Mouse (Mus musculus) 3134 (cell line): ENCODE results near the gene Brcc3.

Experiments used
- DNase-seq: peaks from one replicate; pipeline ENCODE4 v3.0.0-alpha.2; 2011; ENCODE audit warnings: low spot score; ENCODE audit not compliant: insufficient read length; ENCODE audit errors: extremely low read depth

Gene Brcc3

DNA sequence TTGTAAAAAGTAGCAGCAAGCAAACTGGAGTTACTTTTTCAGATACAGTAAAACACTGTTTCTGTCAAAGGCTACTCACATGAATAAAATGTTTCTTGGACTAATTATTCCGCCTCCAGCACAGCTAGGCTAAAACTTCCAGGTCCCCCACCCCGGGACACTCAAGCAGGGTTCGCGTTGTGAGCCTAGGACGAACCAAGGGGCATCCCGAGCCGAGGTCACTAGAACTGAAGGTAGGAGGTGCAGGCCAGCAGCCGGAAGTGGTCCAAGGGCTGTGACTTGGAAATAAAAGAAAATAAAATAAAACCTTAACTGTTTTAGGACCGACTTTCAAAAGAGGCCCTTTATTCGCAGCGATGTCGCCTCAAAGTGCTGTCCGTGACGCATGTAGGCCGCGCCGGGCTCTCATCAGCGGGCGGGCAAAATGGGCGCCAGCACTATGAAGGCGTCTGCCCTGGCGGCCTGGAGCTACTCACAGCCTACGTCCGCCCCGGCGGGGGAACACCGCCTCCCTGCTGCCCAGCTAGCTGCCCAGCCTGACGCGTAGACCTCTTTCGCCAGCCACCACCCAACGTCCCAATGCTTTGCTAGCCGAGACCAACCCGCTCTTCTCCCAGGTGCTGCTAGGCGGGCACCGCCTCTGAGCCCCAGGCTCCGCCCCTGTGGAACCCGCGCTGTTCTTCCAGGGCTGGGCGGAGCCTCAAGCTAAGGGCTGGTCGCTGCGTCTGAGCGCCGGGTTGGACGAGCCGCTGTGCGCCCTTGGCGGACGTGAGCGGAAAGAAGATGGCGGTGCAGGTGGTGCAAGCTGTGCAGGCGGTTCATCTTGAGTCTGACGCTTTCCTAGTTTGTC, at the start of gene Brcc3, which contains the start of the genes Cmc4 and Mtcp1:
Brcc3 (plus strand) TSS at position 693 of the 850 bp plus-strand sequence.
Cmc4 (minus strand) TSS at position 649 of the 850 bp plus-strand sequence.
Mtcp1 (minus strand) TSS at position 653 of the 850 bp plus-strand sequence.
- DNase-seq = peak; percentile 97

DNA sequence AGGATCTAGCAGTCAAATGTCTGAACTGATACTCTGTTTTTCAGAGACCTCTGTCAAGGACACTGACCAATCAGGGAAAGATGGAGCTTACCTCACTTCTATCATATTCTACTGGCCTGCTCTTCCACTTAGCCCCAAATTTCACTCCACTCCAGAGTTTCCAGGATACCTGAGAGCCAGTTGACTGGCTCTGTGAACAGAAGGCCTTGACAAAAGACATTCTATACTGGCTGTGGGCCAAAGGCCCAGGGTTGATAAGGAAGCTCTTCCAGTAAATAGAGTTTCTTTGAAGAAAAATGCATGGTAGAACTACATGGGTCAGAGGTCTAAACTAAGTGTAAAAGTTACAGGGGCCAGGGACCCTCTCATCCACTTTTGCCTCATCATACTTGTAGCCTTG, 46.2 kb upstream of the Brcc3 start:
- DNase-seq = no peak

DNA sequence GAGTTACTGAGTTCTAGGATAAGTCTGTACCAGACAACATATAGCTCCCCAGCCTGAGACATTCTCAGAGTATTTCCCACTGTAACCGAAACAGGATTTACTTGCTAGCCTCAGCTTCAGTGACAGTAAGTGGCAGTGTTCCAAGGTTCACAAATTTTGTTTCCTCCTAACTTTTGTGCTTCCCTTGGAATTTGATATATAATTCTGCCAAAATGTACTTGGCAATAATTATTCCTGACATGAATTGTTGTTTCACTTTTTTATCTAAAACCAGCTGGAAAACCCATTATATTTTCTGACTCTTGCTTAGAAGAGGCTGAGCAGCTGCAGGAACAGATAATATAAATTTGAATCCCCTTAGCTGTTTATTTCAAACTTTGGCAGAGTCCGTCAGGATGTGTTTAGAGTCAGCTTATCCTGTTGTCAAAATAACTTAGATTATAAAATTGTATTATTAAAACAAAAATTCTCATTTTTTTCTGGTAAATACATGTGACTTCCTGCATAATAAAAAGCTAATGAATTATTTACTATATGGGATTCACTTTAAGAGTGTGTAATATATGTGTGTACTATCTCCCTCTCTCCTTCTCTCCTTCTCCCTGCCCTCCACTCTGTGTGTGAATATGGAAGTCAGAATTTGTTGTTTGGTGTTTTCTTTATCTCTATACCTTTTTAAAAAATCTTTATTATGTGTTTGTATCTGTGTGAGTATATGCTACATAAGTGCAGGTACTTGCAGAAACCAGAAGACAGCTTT, 43.6 kb upstream of the Brcc3 start:
- DNase-seq = no peak

DNA sequence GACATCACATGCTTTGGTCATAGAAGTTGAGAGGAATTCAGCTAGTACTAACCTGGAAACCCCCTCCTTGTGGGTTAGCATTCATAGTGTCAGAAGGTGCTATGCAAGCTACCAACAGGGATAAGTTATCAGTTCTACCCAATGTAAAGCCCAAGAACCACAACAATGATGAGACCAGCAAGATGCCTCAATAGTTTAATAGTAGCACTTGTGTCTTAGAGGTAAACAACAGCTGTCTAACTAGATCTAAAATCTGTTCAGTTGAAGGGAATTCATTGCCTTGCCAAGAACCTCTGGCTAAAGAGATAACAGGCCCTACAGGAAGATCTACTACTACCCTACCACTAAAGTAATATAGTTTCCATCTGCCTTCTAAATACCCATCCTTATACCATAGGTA, 39.6 kb upstream of the Brcc3 start:
- no peak for DNase-seq

DNA sequence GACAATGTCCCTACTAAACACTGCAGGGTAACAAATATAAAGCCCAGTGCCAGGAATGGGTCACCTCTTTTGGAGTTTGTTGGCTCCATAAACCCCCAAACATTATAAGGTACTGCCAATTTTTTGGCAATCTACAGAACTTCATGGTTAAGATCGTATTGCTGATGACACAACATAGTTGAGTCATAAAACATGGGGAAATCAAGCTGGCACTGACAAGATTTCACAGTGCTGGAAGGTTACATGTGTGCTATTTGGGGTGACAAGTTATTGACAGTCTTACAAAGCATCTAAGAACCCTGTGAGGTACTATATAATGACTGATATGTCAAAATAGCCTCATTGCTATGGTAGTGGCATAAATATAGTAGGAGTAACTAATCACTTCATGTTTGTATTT, 35.3 kb upstream of the Brcc3 start:
- peak; percentile 3 for DNase-seq

DNA sequence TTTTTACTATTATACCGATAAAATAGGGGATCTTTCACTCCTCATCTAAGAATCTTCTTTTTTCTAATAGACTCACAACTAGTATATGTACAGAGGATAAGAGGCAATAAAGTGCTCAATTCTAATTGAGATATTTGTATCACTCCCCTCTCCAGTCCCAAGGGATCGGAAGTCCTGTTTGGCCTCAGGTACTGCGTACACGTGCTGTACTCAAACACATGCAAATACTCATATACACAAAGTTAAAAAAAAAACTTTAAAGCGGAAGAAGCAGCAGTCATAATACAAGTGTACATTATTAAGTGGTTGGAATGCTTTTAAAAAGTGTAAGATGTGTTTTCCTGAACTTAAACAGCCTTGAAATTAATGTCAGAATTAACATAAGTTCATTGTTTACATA, 34.7 kb upstream of the Brcc3 start:
- no peak for DNase-seq

DNA sequence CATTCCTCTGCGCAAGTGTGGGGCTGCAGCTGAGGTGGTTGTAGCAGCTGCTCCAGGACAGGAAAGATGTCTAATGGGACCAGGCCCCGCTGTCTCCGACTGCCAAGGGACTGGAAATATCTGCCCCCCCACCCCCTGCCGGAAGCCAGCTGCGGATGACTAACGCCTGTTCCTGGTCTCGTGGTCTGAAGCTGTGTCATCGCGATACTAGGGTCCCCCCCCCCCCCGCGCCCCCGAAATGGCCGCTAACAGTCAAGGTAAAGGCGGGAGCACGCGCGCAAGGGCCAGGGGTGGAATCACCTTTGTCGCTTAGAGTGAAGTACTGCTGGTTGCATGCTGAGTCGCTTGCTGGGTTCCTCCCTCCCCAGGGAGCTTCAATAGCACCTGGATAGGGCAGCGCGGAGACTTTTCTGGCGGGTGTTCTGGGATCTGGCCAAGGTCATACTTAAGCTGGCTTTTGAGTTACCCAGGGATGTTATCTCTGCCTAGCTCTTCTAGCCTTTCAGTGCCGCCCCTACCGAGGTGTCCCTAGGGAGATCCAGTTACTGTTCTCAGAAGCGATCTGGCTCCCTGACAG, 34.1 kb upstream of the Brcc3 start, which contains the start of the genes Fundc2 and F8:
Fundc2 (plus strand) TSS at position 205 of the 577 bp plus-strand sequence.
F8 (minus strand) TSS at position 421 of the 577 bp plus-strand sequence.
- peak; percentile 85 for DNase-seq

DNA sequence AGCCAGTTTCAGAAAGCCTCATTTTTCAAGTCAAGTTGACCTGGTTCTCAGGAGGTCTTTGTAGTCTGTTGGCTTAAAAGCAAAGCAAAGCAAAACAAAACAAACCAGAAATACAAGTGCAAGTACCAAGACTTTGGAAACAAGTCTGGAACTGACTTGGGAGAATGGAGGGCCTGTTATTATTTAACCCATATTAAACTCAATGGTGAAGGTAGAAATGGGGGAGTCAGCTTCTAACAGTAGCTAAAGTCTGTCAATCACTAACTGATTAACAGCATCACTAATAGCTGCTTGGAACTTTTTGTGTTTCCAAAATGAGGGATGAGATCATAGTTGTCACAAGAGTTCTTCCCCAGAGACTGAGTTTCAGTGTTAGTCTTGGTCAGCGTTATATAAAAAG, 17.0 kb upstream of the Brcc3 start:
- DNase-seq = no peak

DNA sequence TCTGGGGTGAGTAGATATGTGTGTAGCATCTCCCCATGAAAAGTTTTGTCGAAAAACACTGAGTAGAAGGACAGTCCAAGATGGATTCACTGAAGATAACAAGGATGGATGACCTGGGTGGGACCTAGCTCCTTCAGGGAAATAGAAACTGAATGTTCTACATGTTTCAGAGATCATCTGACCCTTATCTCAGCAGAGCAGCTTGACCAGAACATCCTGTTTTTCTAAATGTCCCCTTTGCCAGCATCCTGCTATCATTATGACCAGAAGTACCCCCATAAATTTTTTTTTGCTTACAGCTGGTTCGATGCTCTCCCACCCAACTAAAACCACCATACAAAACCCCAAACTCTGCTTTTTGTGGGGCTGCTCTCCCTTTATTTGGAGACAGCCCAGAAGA, 13.8 kb upstream of the Brcc3 start:
- DNase-seq = no peak

DNA sequence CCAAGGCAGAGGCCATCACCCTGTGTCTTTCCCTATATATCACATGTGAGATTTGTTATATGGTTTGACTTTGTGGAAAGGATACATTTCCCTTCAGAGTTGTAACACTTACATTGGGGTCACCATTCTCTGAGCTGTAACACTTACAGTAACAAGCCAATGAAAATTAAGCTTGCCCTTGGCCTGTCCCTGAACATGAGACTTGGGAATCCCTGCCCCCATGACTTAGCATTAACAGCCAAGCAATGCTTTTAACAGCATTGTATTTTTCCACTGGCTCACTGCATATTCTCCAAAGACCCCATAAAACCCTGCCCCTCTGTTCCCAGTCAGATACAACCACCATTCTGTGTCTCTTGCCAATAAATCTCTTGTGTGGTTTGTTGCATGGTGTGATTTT, 13.1 kb upstream of the Brcc3 start:
- no peak for DNase-seq

DNA sequence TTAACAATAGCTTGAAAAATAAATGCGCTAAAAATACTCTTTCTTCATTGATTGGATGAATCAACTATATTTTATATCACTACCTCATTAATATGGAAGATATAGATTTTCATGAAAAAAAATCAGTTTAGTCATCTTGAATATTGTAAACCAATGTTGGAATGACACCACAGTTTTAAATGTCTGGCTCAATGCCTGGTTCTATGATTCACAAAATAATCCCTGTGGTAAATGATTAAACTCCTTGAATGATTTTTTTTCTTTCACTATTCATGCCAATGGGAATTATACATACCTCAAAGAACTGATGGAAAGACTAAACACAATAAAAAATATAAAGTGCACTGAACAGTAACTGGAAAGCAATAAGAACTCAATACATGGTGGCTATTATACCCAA, 6.7 kb upstream of the Brcc3 start:
- peak; percentile 24 for DNase-seq

DNA sequence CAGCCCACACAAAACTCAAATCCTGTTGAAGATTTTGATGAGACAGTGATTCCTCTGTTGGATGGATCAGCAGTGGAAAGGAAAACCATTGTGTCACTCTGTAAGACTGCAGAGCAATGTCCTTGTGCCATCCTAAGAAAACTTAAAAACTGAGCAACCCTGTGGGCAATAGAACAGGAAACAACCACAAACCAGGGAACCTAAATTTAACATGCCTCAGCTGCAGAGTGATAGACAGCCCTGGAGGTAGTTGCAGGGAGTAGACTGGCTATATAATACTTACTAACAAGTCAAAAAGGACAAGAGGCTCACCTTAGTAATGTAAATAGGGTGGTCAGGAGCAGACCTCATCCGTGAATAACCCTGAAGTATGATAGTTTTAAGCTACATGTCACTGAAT, 38.2 kb downstream of the Brcc3 start:
- DNase-seq = no peak

DNA sequence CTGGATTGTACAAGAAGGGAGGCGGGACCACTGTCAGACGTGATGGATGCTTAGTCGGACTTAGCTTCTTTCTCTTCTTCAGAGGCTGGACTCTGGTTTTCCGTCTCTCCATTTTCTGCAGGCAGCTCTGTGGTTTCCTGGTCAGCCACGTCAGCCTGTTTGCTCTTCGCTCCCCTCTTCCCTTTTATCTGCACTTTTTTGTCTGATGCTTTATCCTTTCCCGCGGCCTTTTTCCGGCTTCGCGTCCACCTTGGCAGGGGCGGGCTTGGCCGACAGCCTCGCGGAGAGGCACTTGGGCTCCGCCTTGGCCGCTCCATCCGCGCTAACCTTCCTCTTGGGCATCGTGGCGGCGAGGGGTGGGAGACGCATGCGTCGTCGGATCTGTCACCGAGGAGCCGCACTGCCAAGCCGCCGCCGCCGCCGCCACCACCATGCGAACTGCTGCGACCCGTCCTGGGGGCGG, 58.8 kb downstream of the Brcc3 start:
- peak; percentile 74 for DNase-seq

DNA sequence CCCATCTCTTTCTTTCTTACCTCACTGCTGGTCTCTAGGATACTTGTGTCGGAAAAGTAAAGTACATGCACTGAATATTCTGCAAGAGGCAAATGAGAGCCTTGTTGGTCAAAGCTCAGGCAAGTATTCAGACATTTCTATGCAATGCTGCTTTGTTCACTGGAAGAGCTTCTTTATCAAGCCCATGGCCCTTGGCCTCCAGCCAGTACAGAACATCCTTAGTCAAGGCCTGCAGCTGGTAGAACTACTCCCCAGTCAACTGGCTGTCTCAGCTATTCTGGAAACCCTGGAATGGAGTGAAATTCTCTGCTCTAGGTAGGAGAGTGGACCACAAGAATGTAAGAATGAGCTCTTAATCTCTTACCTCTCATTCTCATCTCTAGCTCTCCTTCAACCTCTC, 73.5 kb downstream of the Brcc3 start:
- DNase-seq = no peak
